Mouse (Mus musculus) forebrain, embryonic 12.5 days (tissue): ENCODE measurements around the gene Abhd15. TPM values are rescaled to one million over a fixed set of nuclear protein-coding genes. Genes with fewer than 3 reads are reported as not detected.

Experiments
- polyA plus RNA-seq: library from polyadenylated mRNA; unstranded; fragments of >200 nt; fragmentation: Nextera tagmentation; extraction: Ambion mirVana; gene quantifications from 2 replicates; pipeline ENCODE4 v1.2.1, GENCODE M21; 2016

Gene Abhd15
- polyA plus RNA-seq, 1 experiment from 2014 or later: 4.8 TPM

Other genes with a start within 250 kb of the Abhd15 start
- 0.10 and 0.12 TPM in 2 replicates for gene Coro6, start 52.7 kb upstream of the Abhd15 start, polyA plus RNA-seq
- 23.0 and 25.1 TPM in 2 replicates for gene Ankrd13b, start 25.4 kb upstream of the Abhd15 start, polyA plus RNA-seq
- 14.6 and 14.8 TPM in 2 replicates for gene Git1, start 21.6 kb upstream of the Abhd15 start, polyA plus RNA-seq
- gene Trp53i13, start 859 bp downstream of the Abhd15 start, polyA plus RNA-seq: 30.7 and 31.7 TPM in 2 replicates
- gene Gm10392, start 4.1 kb downstream of the Abhd15 start, polyA plus RNA-seq: 0.17 TPM in 1 of 2 replicates, not detected in the other
- gene Taok1, start 92.7 kb downstream of the Abhd15 start, polyA plus RNA-seq: 27.7 and 28.5 TPM in 2 replicates
- gene Nufip2, start 171.0 kb downstream of the Abhd15 start, polyA plus RNA-seq: 5.3 and 5.5 TPM in 2 replicates
- 1.1 and 1.3 TPM in 2 replicates for gene Cryba1, start 210.2 kb downstream of the Abhd15 start, polyA plus RNA-seq
- gene Myo18a, start 248.1 kb downstream of the Abhd15 start, polyA plus RNA-seq: 49.4 and 56.7 TPM in 2 replicates